Mouse (Mus musculus): ENCODE data around the gene Slco2b1.
A peak's percentile ranks its signal among the peaks of the same experiment; 100 is the strongest.

The Slco2b1 gene

GRCm38 (mm10) chr7:99642078-99642477 lies 69.1 kb downstream of the Slco2b1 start:
- DNase-seq = no peak

GRCm38 (mm10) chr7:99641245-99641644 lies 69.9 kb downstream of the Slco2b1 start:
- DNase-seq = no peak

GRCm38 (mm10) chr7:99633966-99634665 lies 77.0 kb downstream of the Slco2b1 start:
- no peak for DNase-seq

- no peak for DNase-seq
Observed at GRCm38 (mm10) chr7:99632286-99632685, 78.9 kb downstream of the Slco2b1 start.

- no peak for DNase-seq
Observed at GRCm38 (mm10) chr7:99627366-99627765, 83.8 kb downstream of the Slco2b1 start.

GRCm38 (mm10) chr7:99626376-99627270 lies 84.5 kb downstream of the Slco2b1 start, which contains the start of gene Tpbgl:
TSS of gene Tpbgl (minus strand) at chr7:99627103.
- peak; percentile 57 for DNase-seq

- DNase-seq = peak; percentile 90
Observed at GRCm38 (mm10) chr7:99625722-99626375, 85.3 kb downstream of the Slco2b1 start.

- peak; percentile 32 for DNase-seq
Observed at GRCm38 (mm10) chr7:99618860-99619259, 92.3 kb downstream of the Slco2b1 start.

GRCm38 (mm10) chr7:99618264-99618663 lies 92.9 kb downstream of the Slco2b1 start:
- DNase-seq = no peak
